Mouse (Mus musculus): Measurements from ENCODE around the gene Strbp. TPM values are rescaled to one million over a fixed set of nuclear protein-coding genes. Genes with fewer than 3 reads are reported as not detected.

Gene Strbp
- polyA plus RNA-seq, 1 experiment from 2014 or later = 37.2 TPM

DNA sequence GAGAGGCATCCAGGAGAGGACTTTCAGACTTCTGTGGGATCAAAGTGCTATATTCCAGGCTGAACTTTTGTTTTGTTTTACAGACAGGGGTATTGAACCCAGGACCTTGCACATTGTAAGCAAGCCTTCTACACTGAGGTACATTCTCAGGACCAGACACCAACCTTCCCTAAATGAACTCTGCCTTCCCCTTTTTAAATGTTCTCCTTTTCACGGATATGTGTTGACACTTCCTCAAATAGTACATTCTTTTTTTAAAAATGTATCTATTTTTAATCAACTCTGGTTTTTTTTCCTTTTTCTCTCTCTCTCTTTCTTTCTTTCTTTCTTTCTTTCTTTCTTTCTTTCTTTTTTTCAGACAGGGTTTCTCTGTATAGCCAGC, 32.1 kb upstream of the Strbp start:
- Histone ChIP-seq H3K4me2 (peak overlapping the region; percentile 50), H3K36me3 (ENCODE audit: control insufficient read depth, insufficient read depth, low read length) (no peaks in the 10 kb centered on the region), H3K9ac (ENCODE audit: low read depth, low read length) (no peak overlapping the region), H3K4me3 (ENCODE audit: low read depth, low read length) (no peak overlapping the region), H3K27ac (ENCODE audit: low read depth, low read length) (no peak overlapping the region), H3K27me3 (replicated peaks; ENCODE audit: control insufficient read depth, insufficient read depth, low read length) (no peaks in the 10 kb centered on the region), H3K9me3 (ENCODE audit: control insufficient read depth, low read length) (no peaks in the 10 kb centered on the region), H3K4me1 (replicated peaks; ENCODE audit: control insufficient read depth, insufficient read depth, low read length) (peaks cover 11% of the 10 kb centered on the region)
- WGBS = 35% methylated on average over 1 of the region's 1 CpGs
- ATAC-seq (replicated peaks; ENCODE audit: low FRiP score) (no peak), DNase-seq (ENCODE audit: low spot score) (no peak)

DNA sequence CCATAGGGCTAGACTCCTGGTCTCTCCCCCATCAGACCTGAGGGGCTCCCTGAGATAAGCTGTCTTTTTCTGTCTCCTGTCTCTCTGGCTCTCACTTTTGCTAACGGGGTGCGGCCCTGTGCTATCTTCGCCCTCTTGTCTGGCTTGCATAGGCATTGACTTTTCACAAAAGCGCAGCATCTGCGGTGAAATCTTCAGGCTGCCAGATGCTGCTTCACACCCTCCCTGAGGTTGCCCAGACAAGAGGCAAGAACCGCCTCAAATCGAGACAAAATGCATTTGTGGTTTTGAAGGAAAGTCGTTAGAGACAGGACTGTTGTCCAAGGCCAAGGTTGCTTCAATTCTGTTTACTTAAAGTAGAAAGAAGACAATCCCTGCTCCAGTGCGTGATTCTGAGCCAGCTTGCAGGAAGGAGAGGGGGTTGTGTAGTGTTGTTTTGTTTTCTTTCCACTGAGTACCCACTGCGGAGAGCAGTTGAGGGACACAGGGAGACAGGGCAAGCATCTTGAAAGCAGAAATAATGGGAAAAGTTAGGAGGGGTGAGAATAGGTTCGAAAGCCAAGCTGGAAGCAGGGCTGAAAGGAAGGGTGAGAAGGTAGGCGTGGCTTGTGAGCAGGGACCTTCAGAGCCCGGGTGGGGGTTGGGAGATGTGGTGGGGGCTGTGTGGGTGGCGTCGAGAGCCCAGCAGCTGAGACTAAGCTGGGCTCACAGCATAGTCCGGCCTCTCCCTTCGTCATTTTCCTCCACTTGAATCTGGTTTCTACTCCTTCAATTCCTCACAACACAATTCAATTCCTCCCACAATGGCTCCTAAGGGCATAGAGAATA, 31.5 kb upstream of the Strbp start:
- peak overlapping the region; percentile 22; the same call in 1 of the 2 replicates for H3K9ac ChIP-seq (ENCODE audit: low read depth, low read length)

GRCm38 (mm10) chr2:37731241-37731801, 27.7 kb upstream of the Strbp start:
- no peak overlapping the region for H3K9ac ChIP-seq (ENCODE audit: low read depth, low read length)
- H3K27me3 ChIP-seq (replicated peaks; ENCODE audit: control insufficient read depth, insufficient read depth, low read length) = no peaks in the 10 kb centered on the region
- no peak for ATAC-seq (replicated peaks; ENCODE audit: low FRiP score)
- H3K9me3 ChIP-seq (ENCODE audit: control insufficient read depth, low read length) = no peaks in the 10 kb centered on the region
- H3K4me1 ChIP-seq (replicated peaks; ENCODE audit: control insufficient read depth, insufficient read depth, low read length) = peaks cover 11% of the 10 kb centered on the region
- no peak overlapping the region for H3K4me2 ChIP-seq
- H3K27ac ChIP-seq (ENCODE audit: low read depth, low read length) = no peak overlapping the region
- no peaks in the 10 kb centered on the region for H3K36me3 ChIP-seq (ENCODE audit: control insufficient read depth, insufficient read depth, low read length)
- DNase-seq (ENCODE audit: low spot score) = no peak
- WGBS = 64% methylated on average over 5 of the region's 5 CpGs
- H3K4me3 ChIP-seq (ENCODE audit: low read depth, low read length) = no peak overlapping the region

More for the DNA sequence above, 31.5 kb upstream of the Strbp start:
- H3K36me3 ChIP-seq (ENCODE audit: control insufficient read depth, insufficient read depth, low read length) = no peaks in the 10 kb centered on the region
- H3K4me1 ChIP-seq (replicated peaks; ENCODE audit: control insufficient read depth, insufficient read depth, low read length) = peaks cover 11% of the 10 kb centered on the region
- DNase-seq (ENCODE audit: low spot score) (peak; percentile 39), ATAC-seq (replicated peaks; ENCODE audit: low FRiP score) (peak; percentile 49; the same call in 1 of the 2 replicates)
- no peaks in the 10 kb centered on the region for H3K9me3 ChIP-seq (ENCODE audit: control insufficient read depth, low read length)
- no peak overlapping the region for H3K27ac ChIP-seq (ENCODE audit: low read depth, low read length)
- 10% methylated on average over 17 of the region's 17 CpGs for WGBS
- H3K4me3 ChIP-seq (ENCODE audit: low read depth, low read length) = 0 out of 2 replicates have a peak overlapping the region, but pooled peaks have one; percentile 8
- peak overlapping the region; percentile 50 for H3K4me2 ChIP-seq
- H3K27me3 ChIP-seq (replicated peaks; ENCODE audit: control insufficient read depth, insufficient read depth, low read length) = no peaks in the 10 kb centered on the region

GRCm38 (mm10) chr2:37724231-37724630, 20.6 kb upstream of the Strbp start:
- no peaks in the 10 kb centered on the region for H3K4me1 ChIP-seq (replicated peaks; ENCODE audit: control insufficient read depth, insufficient read depth, low read length)
- no peak overlapping the region for H3K4me2 ChIP-seq
- H3K9ac ChIP-seq (ENCODE audit: low read depth, low read length) = no peak overlapping the region
- no peaks in the 10 kb centered on the region for H3K9me3 ChIP-seq (ENCODE audit: control insufficient read depth, low read length)
- H3K27me3 ChIP-seq (replicated peaks; ENCODE audit: control insufficient read depth, insufficient read depth, low read length) = no peaks in the 10 kb centered on the region
- WGBS = 79% methylated on average over 4 of the region's 4 CpGs
- no peak overlapping the region for H3K4me3 ChIP-seq (ENCODE audit: low read depth, low read length)
- ATAC-seq (replicated peaks; ENCODE audit: low FRiP score) (no peak), DNase-seq (ENCODE audit: low spot score) (no peak)
- no peaks in the 10 kb centered on the region for H3K36me3 ChIP-seq (ENCODE audit: control insufficient read depth, insufficient read depth, low read length)
- no peak overlapping the region for H3K27ac ChIP-seq (ENCODE audit: low read depth, low read length)

GRCm38 (mm10) chr2:37723501-37724090, 19.9 kb upstream of the Strbp start:
- Histone ChIP-seq H3K27me3 (replicated peaks; ENCODE audit: control insufficient read depth, insufficient read depth, low read length) (no peaks in the 10 kb centered on the region), H3K4me2 (no peak overlapping the region), H3K9me3 (ENCODE audit: control insufficient read depth, low read length) (no peaks in the 10 kb centered on the region), H3K36me3 (ENCODE audit: control insufficient read depth, insufficient read depth, low read length) (no peaks in the 10 kb centered on the region), H3K27ac (ENCODE audit: low read depth, low read length) (no peak overlapping the region), H3K4me3 (ENCODE audit: low read depth, low read length) (no peak overlapping the region), H3K4me1 (replicated peaks; ENCODE audit: control insufficient read depth, insufficient read depth, low read length) (no peaks in the 10 kb centered on the region), H3K9ac (ENCODE audit: low read depth, low read length) (no peak overlapping the region)
- DNase-seq (ENCODE audit: low spot score) (no peak), ATAC-seq (replicated peaks; ENCODE audit: low FRiP score) (no peak)
- WGBS = 72% methylated on average over 11 of the region's 11 CpGs

DNA sequence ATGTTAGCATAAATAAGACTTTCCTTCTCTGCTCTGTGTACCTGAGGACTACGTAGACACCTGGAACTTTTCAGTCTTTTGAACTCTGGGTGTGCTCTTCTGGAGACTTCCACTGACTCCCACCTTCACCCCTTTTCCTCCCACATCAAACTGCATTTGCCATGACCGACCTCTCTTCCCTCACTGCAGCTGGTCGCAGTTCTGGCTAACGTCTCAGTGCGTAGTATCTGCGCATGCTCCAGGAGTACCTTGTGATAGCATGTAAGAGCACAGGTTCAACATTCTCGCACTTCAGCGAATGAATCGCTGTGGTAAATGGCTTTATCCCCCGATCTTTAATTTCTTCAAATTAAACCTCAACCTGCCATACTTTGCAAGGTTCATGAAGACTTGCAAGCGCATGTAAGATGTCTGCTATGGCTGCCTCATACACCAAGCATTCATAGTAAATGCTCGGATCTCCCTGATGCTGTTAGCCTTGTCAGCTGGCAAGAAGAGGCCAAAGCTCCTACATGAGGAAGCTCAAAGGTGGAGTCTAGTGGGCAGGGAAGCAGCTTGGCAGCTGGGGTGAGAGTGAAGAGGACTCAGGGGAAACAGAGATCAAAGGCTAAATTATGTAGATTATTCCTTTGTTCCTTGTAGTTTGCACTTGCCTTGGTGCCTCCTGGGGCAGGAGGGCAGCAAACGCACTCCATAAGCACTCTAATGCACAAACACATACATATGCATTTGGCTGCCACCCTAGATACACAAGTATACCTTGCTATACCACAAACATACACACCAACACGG, 19.2 kb upstream of the Strbp start:
- no peak overlapping the region for H3K27ac ChIP-seq (ENCODE audit: low read depth, low read length)
- DNase-seq (ENCODE audit: low spot score) = no peak
- no peak for ATAC-seq (replicated peaks; ENCODE audit: low FRiP score)
- no peaks in the 10 kb centered on the region for H3K4me1 ChIP-seq (replicated peaks; ENCODE audit: control insufficient read depth, insufficient read depth, low read length)
- WGBS = 80% methylated on average over 14 of the region's 14 CpGs
- no peaks in the 10 kb centered on the region for H3K27me3 ChIP-seq (replicated peaks; ENCODE audit: control insufficient read depth, insufficient read depth, low read length)
- no peak overlapping the region for H3K4me2 ChIP-seq
- no peak overlapping the region for H3K4me3 ChIP-seq (ENCODE audit: low read depth, low read length)
- H3K36me3 ChIP-seq (ENCODE audit: control insufficient read depth, insufficient read depth, low read length) = no peaks in the 10 kb centered on the region
- H3K9me3 ChIP-seq (ENCODE audit: control insufficient read depth, low read length) = no peaks in the 10 kb centered on the region
- no peak overlapping the region for H3K9ac ChIP-seq (ENCODE audit: low read depth, low read length)

- 78% methylated on average over 6 of the region's 6 CpGs for WGBS
- no peaks in the 10 kb centered on the region for H3K9me3 ChIP-seq (ENCODE audit: control insufficient read depth, low read length)
- no peak overlapping the region for H3K27ac ChIP-seq (ENCODE audit: low read depth, low read length)
- H3K4me1 ChIP-seq (replicated peaks; ENCODE audit: control insufficient read depth, insufficient read depth, low read length) = no peaks in the 10 kb centered on the region
- no peaks in the 10 kb centered on the region for H3K36me3 ChIP-seq (ENCODE audit: control insufficient read depth, insufficient read depth, low read length)
- ATAC-seq (replicated peaks; ENCODE audit: low FRiP score) (no peak), DNase-seq (ENCODE audit: low spot score) (no peak)
- H3K4me2 ChIP-seq = no peak overlapping the region
- no peak overlapping the region for H3K9ac ChIP-seq (ENCODE audit: low read depth, low read length)
- H3K4me3 ChIP-seq (ENCODE audit: low read depth, low read length) = no peak overlapping the region
- no peaks in the 10 kb centered on the region for H3K27me3 ChIP-seq (replicated peaks; ENCODE audit: control insufficient read depth, insufficient read depth, low read length)
Measured at GRCm38 (mm10) chr2:37716266-37716665, 12.6 kb upstream of the Strbp start.

- Histone ChIP-seq H3K4me3 (ENCODE audit: low read depth, low read length) (no peak overlapping the region), H3K27ac (ENCODE audit: low read depth, low read length) (no peak overlapping the region), H3K4me2 (no peak overlapping the region), H3K4me1 (replicated peaks; ENCODE audit: control insufficient read depth, insufficient read depth, low read length) (no peaks in the 10 kb centered on the region), H3K27me3 (replicated peaks; ENCODE audit: control insufficient read depth, insufficient read depth, low read length) (no peaks in the 10 kb centered on the region), H3K9me3 (ENCODE audit: control insufficient read depth, low read length) (no peaks in the 10 kb centered on the region), H3K9ac (ENCODE audit: low read depth, low read length) (no peak overlapping the region), H3K36me3 (ENCODE audit: control insufficient read depth, insufficient read depth, low read length) (no peaks in the 10 kb centered on the region)
- ATAC-seq (replicated peaks; ENCODE audit: low FRiP score) (no peak), DNase-seq (ENCODE audit: low spot score) (no peak)
- 47% methylated on average over 3 of the region's 3 CpGs for WGBS
Measured at GRCm38 (mm10) chr2:37715364-37715763, 11.7 kb upstream of the Strbp start.

Data from liver, embryonic 11.5 days (tissue).